Mouse (Mus musculus) liver, adult 2 months (tissue): ENCODE results near the gene Igfn1. TPM values are rescaled to one million over a fixed set of nuclear protein-coding genes. Genes with fewer than 3 reads are reported as not detected.

ENCODE experiments used
- DNase-seq: peaks from one replicate; pipeline ENCODE4 v3.0.0-alpha.2; 2011; ENCODE audit warnings: low read depth, low spot score; ENCODE audit errors: extremely low read depth
- H3K27ac ChIP-seq: fragments of 200-500 bp; replicated peaks from 2 replicates; pipeline ENCODE4 v1.5.1; 2012; ENCODE audit warnings: low read depth, mild to moderate bottlenecking, control low read depth, inconsistent platforms, low read length; ENCODE audit not compliant: insufficient read depth
- H3K27me3 ChIP-seq: fragments of 200-500 bp; 2 replicates; pipeline ENCODE4 v1.6.1; 2012; ENCODE audit warnings: mild to moderate bottlenecking, moderate library complexity, low read length, inconsistent platforms; ENCODE audit not compliant: control insufficient read depth, insufficient read depth
- H3K36me3 ChIP-seq: fragments of 200-500 bp; 2 replicates; pipeline ENCODE4 v1.6.1; 2012; ENCODE audit warnings: low read length, inconsistent platforms; ENCODE audit not compliant: control insufficient read depth, insufficient read depth
- H3K4me1 ChIP-seq: fragments of 200-500 bp; 2 replicates; pipeline ENCODE4 v1.6.1; 2011; ENCODE audit warnings: low read length; ENCODE audit not compliant: control insufficient read depth, insufficient read depth
- H3K4me3 ChIP-seq: fragments of 200-500 bp; 2 replicates; pipeline ENCODE4 v1.5.1; 2011; ENCODE audit warnings: low read depth, mild to moderate bottlenecking, control low read depth, low read length, moderate library complexity; ENCODE audit not compliant: insufficient read depth
- H3K79me2 ChIP-seq: fragments of 200-500 bp; 2 replicates; pipeline ENCODE4 v1.6.1; 2012; ENCODE audit warnings: inconsistent platforms, mild to moderate bottlenecking, low read length, moderate library complexity; ENCODE audit not compliant: control insufficient read depth, insufficient read depth
- H3K9ac ChIP-seq: fragments of 200-500 bp; 2 replicates; pipeline ENCODE4 v1.6.1; 2012; ENCODE audit warnings: low read depth, mild to moderate bottlenecking, control low read depth, inconsistent platforms, low read length
- CTCF ChIP-seq: fragments of 200-500 bp; IDR thresholded peaks from 2 replicates; pipeline ENCODE4 v1.5.1; 2011; ENCODE audit warnings: low read depth, low read length, control low read depth
- POLR2A ChIP-seq: fragments of 200-500 bp; IDR thresholded peaks from 2 replicates; pipeline ENCODE4 v1.6.1; 2011; ENCODE audit warnings: low read length, control low read depth; ENCODE audit not compliant: insufficient read depth; ENCODE audit errors: extremely low read depth
- WGBS: fragments of 180-500 bp; shearing (Covaris S2); methylation state at CpG from one replicate; pipeline ENCODE4 v1.1.7; 2018; 5-methylcytosine and 5-hydroxymethylcytosine counted together
- polyA plus RNA-seq: library from polyadenylated mRNA; depleted of rRNA; stranded (reverse); fragments of >200 nt; gene quantifications from 2 replicates; pipeline ENCODE4 v1.2.3, GENCODE M21; 2012; rRNA removed
- total RNA-seq: library from RNA; depleted of rRNA; stranded (reverse); fragments of >200 nt; gene quantifications from 2 replicates; pipeline ENCODE4 v1.2.3, GENCODE M21; 2014; rRNA removed

The Igfn1 gene
- total and polyA plus RNA-seq, 2 experiments: not detected

DNA sequence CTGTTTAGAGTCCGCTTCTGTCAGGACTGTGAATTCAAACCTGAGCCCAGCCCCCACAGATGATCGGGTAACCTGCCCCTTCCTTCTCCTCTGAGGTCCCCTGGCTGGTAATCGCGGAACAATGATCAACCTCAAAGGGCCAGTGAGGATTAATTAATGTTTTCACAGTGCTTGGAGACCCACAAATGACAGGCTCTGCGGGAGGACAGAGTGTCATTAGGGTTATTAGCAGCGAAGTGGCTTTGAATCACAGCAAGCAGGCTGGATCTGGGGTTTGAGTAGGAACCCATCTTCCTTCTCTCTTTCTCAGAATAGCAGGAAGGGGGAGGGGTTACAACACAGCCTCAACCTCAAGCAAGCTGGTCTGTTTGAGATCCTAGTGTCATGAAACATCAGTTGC lies 96.8 kb downstream of the Igfn1 start:
- Histone ChIP-seq H3K4me1 (no peaks in the 10 kb centered on the region), H3K4me3 (no peak overlapping the region), H3K27ac (no peak overlapping the region), H3K9ac (no peak overlapping the region), H3K36me3 (no peaks in the 10 kb centered on the region), H3K79me2 (no peaks in the 10 kb centered on the region), H3K27me3 (no peaks in the 10 kb centered on the region)
- DNase-seq: no peak
- 16% methylated on average over 6 of the region's 6 CpGs for WGBS
- TF ChIP-seq CTCF: no peak
- no peak for TF ChIP-seq POLR2A

- Histone ChIP-seq H3K79me2 (no peaks in the 10 kb centered on the region), H3K4me3 (no peak overlapping the region), H3K9ac (no peak overlapping the region), H3K36me3 (no peaks in the 10 kb centered on the region), H3K27ac (no peak overlapping the region), H3K27me3 (no peaks in the 10 kb centered on the region), H3K4me1 (no peaks in the 10 kb centered on the region)
- TF ChIP-seq CTCF (no peak), POLR2A (no peak)
- 70% methylated on average over 11 of the region's 11 CpGs for WGBS
- no peak for DNase-seq
These were observed 99.4 kb downstream of the Igfn1 start for GRCm38 (mm10) chr1:135906736-135907135.

Other genes starting within 250 kb of the Igfn1 start
- gene Phlda3, start 240.2 kb downstream of the Igfn1 start, total RNA-seq: 1.7 and 1.9 TPM in 2 replicates
- 0.62 and 1.8 TPM in 2 replicates for gene Phlda3, start 240.2 kb downstream of the Igfn1 start, polyA plus RNA-seq
- 0.46 TPM in 1 of 2 replicates, not detected in the other for gene Tnni1, start 226.9 kb downstream of the Igfn1 start, total RNA-seq
- 0.14 TPM in 1 of 2 replicates, not detected in the other for gene Tnni1, start 226.9 kb downstream of the Igfn1 start, polyA plus RNA-seq
- 0.54 and 0.55 TPM in 2 replicates for gene Lad1, start 187.7 kb downstream of the Igfn1 start, total RNA-seq
- gene Lad1, start 187.7 kb downstream of the Igfn1 start, polyA plus RNA-seq: 3.4 and 6.4 TPM in 2 replicates
- gene Tnnt2, start 170.0 kb downstream of the Igfn1 start, total RNA-seq: 0.46 and 0.54 TPM in 2 replicates
- 0.06 and 0.09 TPM in 2 replicates for gene Tnnt2, start 170.0 kb downstream of the Igfn1 start, polyA plus RNA-seq
- gene Pkp1, start 87.1 kb downstream of the Igfn1 start, total RNA-seq: 0.09 TPM in 1 of 2 replicates, not detected in the other
- gene Pkp1, start 87.1 kb downstream of the Igfn1 start, polyA plus RNA-seq: 0.13 TPM in 1 of 2 replicates, not detected in the other
- 18.2 and 20.1 TPM in 2 replicates for gene Tmem9, start 1.8 kb upstream of the Igfn1 start, total RNA-seq
- gene Tmem9, start 1.8 kb upstream of the Igfn1 start, polyA plus RNA-seq: 32.3 and 39.1 TPM in 2 replicates
- not detected in 2 replicates for gene Ascl5, start 44.5 kb upstream of the Igfn1 start, total RNA-seq
- not detected in 2 replicates for gene Ascl5, start 44.5 kb upstream of the Igfn1 start, polyA plus RNA-seq
- gene Cacna1s, start 46.4 kb upstream of the Igfn1 start, total RNA-seq: 0.13 and 0.65 TPM in 2 replicates
- gene Cacna1s, start 46.4 kb upstream of the Igfn1 start, polyA plus RNA-seq: not detected in 2 replicates
- gene Kif21b, start 125.0 kb upstream of the Igfn1 start, total RNA-seq: 0.74 and 0.94 TPM in 2 replicates
- 0.82 and 1.5 TPM in 2 replicates for gene Kif21b, start 125.0 kb upstream of the Igfn1 start, polyA plus RNA-seq
- not detected in 2 replicates for gene Mroh3, start 206.5 kb upstream of the Igfn1 start, total RNA-seq
- gene Mroh3, start 206.5 kb upstream of the Igfn1 start, polyA plus RNA-seq: not detected in 2 replicates
- 0.07 TPM in 1 of 2 replicates, not detected in the other for gene Inava, start 227.9 kb upstream of the Igfn1 start, total RNA-seq
- gene Inava, start 227.9 kb upstream of the Igfn1 start, polyA plus RNA-seq: 0.07 and 0.10 TPM in 2 replicates